Mouse (Mus musculus) midbrain, embryonic 15.5 days (tissue): ENCODE data around the gene Gimap1. TPM values are rescaled to one million over a fixed set of nuclear protein-coding genes. Genes with fewer than 3 reads are reported as not detected.

ENCODE experiments used
- ATAC-seq: fragments of 200-750 bp; cut with Nextera tagmentation; replicated peaks from 2 replicates; pipeline ENCODE4 v1.8.0; 2017; ENCODE audit warnings: moderate TSS enrichment
- H3K27ac ChIP-seq: fragments of 300-500 bp; sonication (generic); 2 replicates; pipeline ENCODE4 v1.5.1; 2015; ENCODE audit warnings: mild to moderate bottlenecking, inconsistent platforms
- H3K27me3 ChIP-seq: fragments of 300-500 bp; sonication (generic); replicated peaks from 2 replicates; pipeline ENCODE4 v1.6.1; 2015; ENCODE audit warnings: inconsistent platforms
- H3K36me3 ChIP-seq: fragments of 300-500 bp; sonication (generic); replicated peaks from 2 replicates; pipeline ENCODE4 v1.6.1; 2015; ENCODE audit warnings: inconsistent platforms
- H3K4me1 ChIP-seq: fragments of 300-500 bp; sonication (generic); 2 replicates; pipeline ENCODE4 v1.6.1; 2015; ENCODE audit warnings: inconsistent platforms
- H3K4me2 ChIP-seq: fragments of 300-500 bp; sonication (generic); 2 replicates; pipeline ENCODE4 v1.6.1; 2015; ENCODE audit warnings: inconsistent platforms, mild to moderate bottlenecking, moderate library complexity
- H3K4me3 ChIP-seq: fragments of 300-500 bp; sonication (generic); 2 replicates; pipeline ENCODE4 v1.5.1; 2015; ENCODE audit warnings: mild to moderate bottlenecking, inconsistent platforms
- H3K9ac ChIP-seq: fragments of 300-500 bp; sonication (generic); 2 replicates; pipeline ENCODE4 v1.6.1; 2015; ENCODE audit warnings: mild to moderate bottlenecking, inconsistent platforms
- H3K9me3 ChIP-seq: fragments of 300-500 bp; sonication (generic); 2 replicates; pipeline ENCODE4 v1.6.1; 2016; ENCODE audit warnings: inconsistent platforms
- WGBS: fragments of 180-500 bp; shearing (Covaris S2); methylation state at CpG from one replicate; pipeline ENCODE4 v1.1.7; 2015; ENCODE audit warnings: mixed read lengths; 5-methylcytosine and 5-hydroxymethylcytosine counted together
- polyA plus RNA-seq: library from polyadenylated mRNA; unstranded; fragments of >200 nt; fragmentation: Nextera tagmentation; extraction: Ambion mirVana; gene quantifications from 2 replicates; pipeline ENCODE4 v1.2.1, GENCODE M21; 2015

Gimap1 gene
- polyA plus RNA-seq, 1 experiment from 2014 or later = 4.8 TPM

DNA sequence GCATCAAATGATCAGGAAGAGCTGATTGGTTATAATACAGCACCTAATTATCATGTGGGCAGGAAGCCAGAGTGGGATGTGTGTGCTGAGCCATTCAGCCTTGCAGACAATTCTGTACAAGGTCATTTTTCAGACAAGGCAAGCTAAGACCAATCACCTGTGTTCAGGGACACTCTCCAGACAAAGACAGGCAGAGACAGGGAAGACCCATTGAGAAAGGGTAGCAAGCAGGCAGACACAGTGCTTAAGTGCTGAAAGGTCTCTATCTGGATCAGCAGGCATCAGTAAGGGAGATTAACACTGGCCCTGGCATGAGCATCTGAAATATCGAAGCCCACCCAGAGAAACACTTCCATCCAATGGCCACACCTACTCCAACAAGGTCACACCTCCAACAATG lies 45.6 kb downstream of the Gimap1 start:
- 85% methylated on average over 1 of the region's 1 CpGs for WGBS
- no peaks in the 10 kb centered on the region for H3K9me3 ChIP-seq
- H3K9ac ChIP-seq = no peak overlapping the region
- no peak overlapping the region for H3K4me2 ChIP-seq
- H3K27me3 ChIP-seq = no peaks in the 10 kb centered on the region
- no peak overlapping the region for H3K27ac ChIP-seq
- H3K4me1 ChIP-seq = no peaks in the 10 kb centered on the region
- no peak for ATAC-seq
- H3K36me3 ChIP-seq = no peaks in the 10 kb centered on the region
- no peak overlapping the region for H3K4me3 ChIP-seq

- Histone ChIP-seq H3K9ac (no peak overlapping the region), H3K4me2 (no peak overlapping the region)
- WGBS = 80% methylated on average over 1 of the region's 1 CpGs
Observed at GRCm38 (mm10) chr6:48785189-48785588, 46.3 kb downstream of the Gimap1 start.

DNA sequence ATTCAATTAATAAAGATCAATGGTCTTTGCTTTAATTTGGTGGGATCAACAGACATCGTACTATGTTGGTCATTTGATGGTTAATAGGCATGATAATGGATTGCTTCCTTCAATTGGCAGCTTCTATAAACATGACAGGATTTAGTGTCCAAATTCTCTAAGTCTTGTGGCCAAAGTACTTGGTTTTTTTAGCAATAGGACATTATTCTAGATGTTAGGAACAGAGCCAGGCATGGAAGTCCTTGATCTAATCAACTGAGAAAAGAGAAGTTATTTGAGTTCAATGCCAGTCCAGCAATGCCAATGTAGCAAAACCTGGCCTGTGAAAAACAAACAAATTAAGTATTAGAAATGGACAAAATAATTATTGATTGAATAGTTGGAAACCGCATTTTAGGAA lies 46.7 kb downstream of the Gimap1 start:
- Histone ChIP-seq H3K9ac (no peak overlapping the region), H3K36me3 (no peaks in the 10 kb centered on the region), H3K4me2 (no peak overlapping the region), H3K4me3 (no peak overlapping the region), H3K9me3 (no peaks in the 10 kb centered on the region), H3K4me1 (no peaks in the 10 kb centered on the region), H3K27me3 (no peaks in the 10 kb centered on the region), H3K27ac (no peak overlapping the region)
- WGBS = 81% methylated on average over 2 of the region's 2 CpGs
- no peak for ATAC-seq

More at GRCm38 (mm10) chr6:48785189-48785588, 46.3 kb downstream of the Gimap1 start:
- no peak overlapping the region for H3K27ac ChIP-seq
- H3K4me3 ChIP-seq = no peak overlapping the region
- H3K36me3 ChIP-seq = no peaks in the 10 kb centered on the region
- H3K9me3 ChIP-seq = no peaks in the 10 kb centered on the region
- ATAC-seq = no peak
- H3K4me1 ChIP-seq = no peaks in the 10 kb centered on the region
- no peaks in the 10 kb centered on the region for H3K27me3 ChIP-seq

DNA sequence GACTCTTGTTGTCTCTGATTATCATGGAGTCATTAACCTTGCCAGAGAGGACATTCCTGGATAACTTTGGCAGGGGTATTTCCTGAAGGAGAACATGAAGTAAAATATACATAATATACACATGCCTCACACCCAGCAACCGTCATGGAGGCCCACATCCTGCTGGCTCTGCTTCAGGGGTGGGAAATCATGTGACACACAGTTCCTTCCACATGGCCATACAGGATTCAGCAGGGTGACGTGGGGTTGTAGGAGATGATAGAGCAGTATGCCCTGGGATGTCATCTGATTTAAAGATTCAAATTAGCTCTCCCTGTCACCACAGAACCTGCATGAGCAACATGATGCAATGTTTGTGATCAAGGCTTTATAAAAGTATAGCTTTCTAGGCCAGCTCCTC lies 49.0 kb downstream of the Gimap1 start:
- no peak overlapping the region for H3K27ac ChIP-seq
- no peak overlapping the region for H3K4me2 ChIP-seq
- WGBS = 89% methylated on average over 2 of the region's 2 CpGs
- no peak for ATAC-seq
- no peak overlapping the region for H3K9ac ChIP-seq
- no peaks in the 10 kb centered on the region for H3K36me3 ChIP-seq
- no peak overlapping the region for H3K4me3 ChIP-seq
- H3K9me3 ChIP-seq = no peaks in the 10 kb centered on the region
- no peaks in the 10 kb centered on the region for H3K27me3 ChIP-seq
- H3K4me1 ChIP-seq = no peaks in the 10 kb centered on the region

Other genes starting within 250 kb of the Gimap1 start
- gene Atp6v0e2, start 201.4 kb upstream of the Gimap1 start, polyA plus RNA-seq = 292 and 304 TPM in 2 replicates
- 27.9 and 28.5 TPM in 2 replicates for gene Lrrc61, start 184.3 kb upstream of the Gimap1 start, polyA plus RNA-seq
- gene Rarres2, start 166.3 kb upstream of the Gimap1 start, polyA plus RNA-seq = 4.5 and 5.6 TPM in 2 replicates
- not detected in 2 replicates for gene Gm45021, start 149.4 kb upstream of the Gimap1 start, polyA plus RNA-seq
- 48.9 and 50.4 TPM in 2 replicates for gene Repin1, start 145.2 kb upstream of the Gimap1 start, polyA plus RNA-seq
- 0.88 TPM in 1 of 2 replicates, not detected in the other for gene Gm44965, start 145.1 kb upstream of the Gimap1 start, polyA plus RNA-seq
- gene Zfp775, start 137.0 kb upstream of the Gimap1 start, polyA plus RNA-seq = 16.3 and 16.8 TPM in 2 replicates
- gene AI854703, start 112.3 kb upstream of the Gimap1 start, polyA plus RNA-seq = 20.9 and 23.8 TPM in 2 replicates
- 0.52 and 0.86 TPM in 2 replicates for gene Gimap8, start 91.8 kb upstream of the Gimap1 start, polyA plus RNA-seq
- 1.5 and 1.7 TPM in 2 replicates for gene Gimap9, start 62.9 kb upstream of the Gimap1 start, polyA plus RNA-seq
- 0.68 and 1.5 TPM in 2 replicates for gene Gimap4, start 54.5 kb upstream of the Gimap1 start, polyA plus RNA-seq
- gene Gimap6, start 30.8 kb upstream of the Gimap1 start, polyA plus RNA-seq = 6.6 and 6.8 TPM in 2 replicates
- 0.88 TPM in 1 of 2 replicates, not detected in the other for gene Gm28053, start 20.4 kb upstream of the Gimap1 start, polyA plus RNA-seq
- gene Gimap7, start 20.4 kb upstream of the Gimap1 start, polyA plus RNA-seq = not detected in 2 replicates
- 0.71 and 1.6 TPM in 2 replicates for gene Gimap5, start 7.1 kb downstream of the Gimap1 start, polyA plus RNA-seq
- gene Gimap3, start 31.8 kb downstream of the Gimap1 start, polyA plus RNA-seq = not detected in 2 replicates
- gene Tmem176a, start 101.9 kb downstream of the Gimap1 start, polyA plus RNA-seq = 15.0 and 16.1 TPM in 2 replicates
- gene Tmem176b, start 102.4 kb downstream of the Gimap1 start, polyA plus RNA-seq = 110 and 122 TPM in 2 replicates
- not detected in 2 replicates for gene Aoc1, start 133.8 kb downstream of the Gimap1 start, polyA plus RNA-seq
- not detected in 2 replicates for gene 1600015I10Rik, start 190.8 kb downstream of the Gimap1 start, polyA plus RNA-seq
- not detected in 2 replicates for gene Doxl2, start 235.9 kb downstream of the Gimap1 start, polyA plus RNA-seq
- gene Svs1, start 247.8 kb downstream of the Gimap1 start, polyA plus RNA-seq = not detected in 2 replicates